ENCODE assay signal across 8 mouse cellular contexts in the genomic region with DNA sequence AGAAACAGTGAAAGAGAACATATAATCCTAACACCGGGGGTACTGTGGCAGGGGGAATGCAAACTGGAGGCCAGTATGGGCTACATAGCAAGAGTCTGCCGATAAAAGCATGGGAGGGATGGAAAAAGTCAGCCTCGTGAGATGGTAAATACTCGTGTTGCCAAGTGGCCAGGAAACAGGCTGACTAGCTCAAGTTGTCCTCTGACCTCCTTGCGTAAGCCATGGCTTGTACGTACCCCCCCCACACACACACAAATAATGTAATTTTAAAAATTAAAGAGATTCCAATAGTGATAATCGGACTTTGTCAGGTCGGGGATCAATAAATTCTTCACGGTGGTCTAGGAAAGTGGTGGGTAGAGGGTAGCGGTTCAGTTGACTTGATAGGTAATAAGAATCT. TPM values are rescaled to one million over a fixed set of nuclear protein-coding genes. Genes with fewer than 3 reads are reported as not detected.
DNase-seq lines count a peak whose midpoint lies in the region; ATAC-seq and TF ChIP-seq lines count a peak whose summit lies in the region.

No protein-coding gene starts in this region.

- peak overlapping the region; percentile 91 for H3K27ac ChIP-seq in heart, adult 2 months
- H3K27ac ChIP-seq in hindbrain, embryonic 10.5 days, result peak overlapping the region; percentile 92
- peak overlapping the region; percentile 62 for H3K27ac ChIP-seq in liver, embryonic 13.5 days
- peak overlapping the region; percentile 96 for H3K27ac ChIP-seq in olfactory bulb, adult 2 months (ENCODE audit: insufficient read depth, low read depth, low read length)

- H3K4me1 ChIP-seq in heart, adult 2 months (ENCODE audit: control insufficient read depth, insufficient read depth, low read length), result peaks cover 8% of the 10 kb centered on the region
- peaks cover 51% of the 10 kb centered on the region for H3K4me1 ChIP-seq in hindbrain, embryonic 10.5 days (replicated peaks)
- peaks cover 44% of the 10 kb centered on the region for H3K4me1 ChIP-seq in liver, embryonic 13.5 days (replicated peaks)
- H3K4me1 ChIP-seq in olfactory bulb, adult 2 months (ENCODE audit: control insufficient read depth, insufficient read depth, low read length), result peaks cover 15% of the 10 kb centered on the region

- intact Hi-C loops in heart, adult 2 months (cut with DNase I), result loop anchor here (2.0 to 5.0 kb wide), 2 partner anchors 37 to 91 kb away; no protein-coding TSS in a partner anchor
- intact Hi-C loops in heart, postnatal 25 days (cut with DNase I), result no loop called here

- no peaks in the 10 kb centered on the region; the same call in 1 of the 2 replicates for H3K79me2 ChIP-seq in heart, adult 2 months (replicated peaks; ENCODE audit: control insufficient read depth, insufficient read depth, low read length)

- peak overlapping the region; percentile 77 for H3K9ac ChIP-seq in heart, adult 2 months (ENCODE audit: low read depth, low read length)
- peak overlapping the region; percentile 73 for H3K9ac ChIP-seq in liver, embryonic 13.5 days

- TF ChIP-seq EP300 in heart, adult 2 months (IDR thresholded peaks at IDR 0.05; ENCODE audit: insufficient read depth, low read depth, low read length), result no peak

- WGBS in heart, adult 2 months, result under 1% methylated on average over 10 of the region's 10 CpGs
- 2% methylated on average over 10 of the region's 10 CpGs for WGBS in hindbrain, embryonic 10.5 days
- under 1% methylated on average over 10 of the region's 10 CpGs for WGBS in liver, embryonic 13.5 days (ENCODE audit: insufficient replicate concordance)
- WGBS in olfactory bulb, adult 2 months, result under 1% methylated on average over 10 of the region's 10 CpGs

- no peaks in the 10 kb centered on the region for H3K36me3 ChIP-seq in heart, adult 2 months (ENCODE audit: control insufficient read depth, insufficient read depth, low read length)
- H3K36me3 ChIP-seq in hindbrain, embryonic 10.5 days, result no peaks in the 10 kb centered on the region
- H3K36me3 ChIP-seq in liver, embryonic 13.5 days, result 0 out of 2 replicates have a peak, but pooled peaks cover 6% of the 10 kb centered on the region

- no peak for TF ChIP-seq CTCF in heart, adult 2 months (IDR thresholded peaks at IDR 0.05)
- TF ChIP-seq CTCF in olfactory bulb, adult 2 months (IDR thresholded peaks at IDR 0.05; ENCODE audit: insufficient read depth, low read depth, low read length), result no peak

- DNase-seq in heart, adult 2 months, result peak; percentile 39 to 47
- DNase-seq in heart, postnatal 25 days (ENCODE audit: low spot score), result no peak
- DNase-seq in cerebellum, postnatal 25 days, result peak; percentile 36 to 48
- no peak for DNase-seq in hindbrain, embryonic 10.5 days (ENCODE audit: low spot score)
- DNase-seq in liver, embryonic 13.5 days, result no peak
- DNase-seq in frontal cortex, postnatal 36 days (ENCODE audit: low spot score in 2 of 2), result no peak
- DNase-seq in spleen, adult 18-20 months, result no peak

- no peaks in the 10 kb centered on the region for H3K9me3 ChIP-seq in hindbrain, embryonic 10.5 days
- H3K9me3 ChIP-seq in liver, embryonic 13.5 days (replicated peaks), result no peaks in the 10 kb centered on the region

- peak overlapping the region; percentile 82 for H3K4me2 ChIP-seq in liver, embryonic 13.5 days

- ATAC-seq in liver, embryonic 13.5 days (ENCODE audit: low read depth), result no peak

- no peak for TF ChIP-seq POLR2A in heart, adult 2 months (IDR thresholded peaks at IDR 0.05; ENCODE audit: insufficient read depth, low read depth, low read length)
- no peak for TF ChIP-seq POLR2A in olfactory bulb, adult 2 months (IDR thresholded peaks at IDR 0.05; ENCODE audit: insufficient read depth, low read depth, low read length)

- peak overlapping the region; percentile 69 for H3K4me3 ChIP-seq in heart, adult 2 months
- peak overlapping the region; percentile 72 for H3K4me3 ChIP-seq in hindbrain, embryonic 10.5 days
- peak overlapping the region; percentile 63 for H3K4me3 ChIP-seq in liver, embryonic 13.5 days (replicated peaks)
- H3K4me3 ChIP-seq in olfactory bulb, adult 2 months (ENCODE audit: insufficient read depth, low read depth, low read length), result peak overlapping the region; percentile 89

- no peaks in the 10 kb centered on the region for H3K27me3 ChIP-seq in heart, adult 2 months (ENCODE audit: control insufficient read depth, insufficient read depth, low read length)
- H3K27me3 ChIP-seq in hindbrain, embryonic 10.5 days (ENCODE audit: insufficient read depth, poor library complexity, severe bottlenecking), result peaks cover 37% of the 10 kb centered on the region
- H3K27me3 ChIP-seq in liver, embryonic 13.5 days, result peaks cover 38% of the 10 kb centered on the region

RNA-seq across cellular contexts. Expression of a gene that starts 0.6 kb away (rescaled TPM):
- total RNA-seq in heart, adult 2 months (2021), result 10 to 100 TPM; 24.3 to 35.0 TPM
- 20.1 and 21.9 TPM in 2 replicates for polyA plus RNA-seq in heart, adult 2 months (2012; rRNA removed)
- total RNA-seq in heart, postnatal 25 days (2021), result 10 to 100 TPM; 25.2 to 25.9 TPM
- 25.3 and 29.4 TPM in 2 replicates for polyA plus RNA-seq in hindbrain, embryonic 10.5 days (2016; fragmentation: Nextera tagmentation; extraction: Ambion mirVana)
- 13.0 and 13.5 TPM in 2 replicates for polyA plus RNA-seq in liver, embryonic 13.5 days (2015; fragmentation: Nextera tagmentation; extraction: Ambion mirVana)
- not detected in 2 replicates for polyA plus RNA-seq in olfactory bulb, adult 2 months (2012; ENCODE audit: insufficient read depth, insufficient read length, low replicate concordance, missing spikeins)

RNA-seq across cellular contexts. Expression of a gene that starts 3.1 kb away (rescaled TPM):
- total RNA-seq in heart, adult 2 months (2021), result 1 to 10 TPM; 1.3 to 2.4 TPM
- polyA plus RNA-seq in heart, adult 2 months (2012; rRNA removed), result 2.1 and 3.1 TPM in 2 replicates
- 1 to 10 TPM; 1.9 to 2.4 TPM for total RNA-seq in heart, postnatal 25 days (2021)
- polyA plus RNA-seq in hindbrain, embryonic 10.5 days (2016; fragmentation: Nextera tagmentation; extraction: Ambion mirVana), result 0.92 and 1.5 TPM in 2 replicates
- polyA plus RNA-seq in liver, embryonic 13.5 days (2015; fragmentation: Nextera tagmentation; extraction: Ambion mirVana), result 0.12 and 0.14 TPM in 2 replicates
- polyA plus RNA-seq in olfactory bulb, adult 2 months (2012; ENCODE audit: insufficient read depth, insufficient read length, low replicate concordance, missing spikeins), result not detected in 2 replicates

RNA-seq across cellular contexts. Expression of a gene that starts 7.6 kb away (rescaled TPM):
- 10 to 100 TPM; 24.7 to 25.3 TPM for total RNA-seq in heart, adult 2 months (2021)
- polyA plus RNA-seq in heart, adult 2 months (2012; rRNA removed), result 25.2 and 39.9 TPM in 2 replicates
- total RNA-seq in heart, postnatal 25 days (2021), result 10 to 100 TPM; 25.4 to 27.2 TPM
- 5.4 and 5.5 TPM in 2 replicates for polyA plus RNA-seq in hindbrain, embryonic 10.5 days (2016; fragmentation: Nextera tagmentation; extraction: Ambion mirVana)
- 0.73 and 0.87 TPM in 2 replicates for polyA plus RNA-seq in liver, embryonic 13.5 days (2015; fragmentation: Nextera tagmentation; extraction: Ambion mirVana)
- polyA plus RNA-seq in olfactory bulb, adult 2 months (2012; ENCODE audit: insufficient read depth, insufficient read length, low replicate concordance, missing spikeins), result not detected in 2 replicates

RNA-seq across cellular contexts. Expression of a gene that starts 16.6 kb away (rescaled TPM):
- 1 to 10 TPM; 1.8 to 2.8 TPM for total RNA-seq in heart, adult 2 months (2021)
- polyA plus RNA-seq in heart, adult 2 months (2012; rRNA removed), result not detected in 2 replicates
- total RNA-seq in heart, postnatal 25 days (2021), result 1 to 10 TPM; 1.1 to 2.1 TPM
- 0.55 and 0.93 TPM in 2 replicates for polyA plus RNA-seq in hindbrain, embryonic 10.5 days (2016; fragmentation: Nextera tagmentation; extraction: Ambion mirVana)
- polyA plus RNA-seq in liver, embryonic 13.5 days (2015; fragmentation: Nextera tagmentation; extraction: Ambion mirVana), result 0.29 TPM in 1 of 2 replicates, not detected in the other
- polyA plus RNA-seq in olfactory bulb, adult 2 months (2012; ENCODE audit: insufficient read depth, insufficient read length, low replicate concordance, missing spikeins), result not detected in 2 replicates

RNA-seq across cellular contexts. Expression of a gene that starts 35.6 kb away (rescaled TPM):
- 100 to 1,000 TPM; 276 to 338 TPM for total RNA-seq in heart, adult 2 months (2021)
- 515 and 744 TPM in 2 replicates for polyA plus RNA-seq in heart, adult 2 months (2012; rRNA removed)
- total RNA-seq in heart, postnatal 25 days (2021), result 100 to 1,000 TPM; 341 to 607 TPM
- 36.3 and 38.1 TPM in 2 replicates for polyA plus RNA-seq in hindbrain, embryonic 10.5 days (2016; fragmentation: Nextera tagmentation; extraction: Ambion mirVana)
- 29.7 and 29.9 TPM in 2 replicates for polyA plus RNA-seq in liver, embryonic 13.5 days (2015; fragmentation: Nextera tagmentation; extraction: Ambion mirVana)
- not detected in 2 replicates for polyA plus RNA-seq in olfactory bulb, adult 2 months (2012; ENCODE audit: insufficient read depth, insufficient read length, low replicate concordance, missing spikeins)

Comparison
In these comparisons a context has a peak if more than half of its experiments do, and no peak if none do; other contexts are left out.
1. DNase-seq: peak in heart, adult 2 months (2 of 2) and cerebellum, postnatal 25 days (2 of 2); none in heart, postnatal 25 days (single experiment), hindbrain, embryonic 10.5 days (single experiment), liver, embryonic 13.5 days (single experiment), frontal cortex, postnatal 36 days (0 of 2) and spleen, adult 18-20 months (0 of 2).
2. RNA of a gene that starts 0.6 kb away (polyA plus RNA-seq): 25.3 to 29.4 TPM in hindbrain, embryonic 10.5 days, 20.1 to 21.9 TPM in heart, adult 2 months and 13.0 to 13.5 TPM in liver, embryonic 13.5 days; not detected in olfactory bulb, adult 2 months; every median in the first group is over 10 times any median in the second.
3. Peak in every context shown above with its lines, with median percentiles within 50 percentile points of each other: H3K27ac ChIP-seq and H3K4me3 ChIP-seq.